Mouse (Mus musculus) olfactory bulb, adult 2 months (tissue): ENCODE measurements at regions not wholly inside any gene's neighbourhood (a gene's known extent, or its start where the extent isn't known, plus 50 kb on each side); places are given as distances from the start of the nearest gene placed in this dataset.

Experiments used
- H3K27ac ChIP-seq: fragments of 200-500 bp; 2 replicates; pipeline ENCODE4 v1.5.1; 2012; ENCODE audit warnings: low read depth, low read length; ENCODE audit not compliant: insufficient read depth
- H3K4me1 ChIP-seq: fragments of 200-500 bp; 2 replicates; pipeline ENCODE4 v1.6.1; 2012; ENCODE audit warnings: low read length; ENCODE audit not compliant: control insufficient read depth, insufficient read depth
- H3K4me3 ChIP-seq: fragments of 200-500 bp; 2 replicates; pipeline ENCODE4 v1.5.1; 2012; ENCODE audit warnings: mild to moderate bottlenecking, low read depth, low read length, moderate library complexity; ENCODE audit not compliant: insufficient read depth
- CTCF ChIP-seq: fragments of 200-500 bp; IDR thresholded peaks from 2 replicates; pipeline ENCODE4 v1.5.1; 2012; ENCODE audit warnings: low read depth, mild to moderate bottlenecking, low read length, moderate library complexity; ENCODE audit not compliant: insufficient read depth
- POLR2A ChIP-seq: fragments of 200-500 bp; IDR thresholded peaks from 2 replicates; pipeline ENCODE4 v1.6.1; 2012; ENCODE audit warnings: mild to moderate bottlenecking, low read depth, low read length, moderate library complexity; ENCODE audit not compliant: insufficient read depth
- WGBS: fragments of 180-500 bp; shearing (Covaris S2); methylation state at CpG from one replicate; pipeline ENCODE4 v1.1.7; 2018; 5-methylcytosine and 5-hydroxymethylcytosine counted together

- Histone ChIP-seq H3K4me1 (peaks cover 6% of the 10 kb centered on the region), H3K4me3 (no peak overlapping the region), H3K27ac (0 out of 2 replicates have a peak overlapping the region, but pooled peaks have one; percentile 21)
- WGBS, result 27% methylated on average over 9 of the region's 9 CpGs
- TF ChIP-seq CTCF, result no peak
- no peak for TF ChIP-seq POLR2A
Observed at GRCm38 (mm10) chr9:47422151-47422599, 107.8 kb upstream of the Cadm1 start.

- 63% methylated on average over 8 of the region's 8 CpGs for WGBS
- H3K4me1 ChIP-seq, result peaks cover 6% of the 10 kb centered on the region
- TF ChIP-seq CTCF, result no peak
- no peak for TF ChIP-seq POLR2A
- 0 out of 2 replicates have a peak overlapping the region, but pooled peaks have one; percentile 21 for H3K27ac ChIP-seq
- no peak overlapping the region for H3K4me3 ChIP-seq
Observed at GRCm38 (mm10) chr9:47422741-47423461, 107.1 kb upstream of the Cadm1 start.

GRCm38 (mm10) chr9:47423462-47423832 is 106.5 kb upstream of the Cadm1 start:
- no peak overlapping the region for H3K27ac ChIP-seq
- TF ChIP-seq CTCF (no peak), POLR2A (no peak)
- 82% methylated on average over 3 of the region's 3 CpGs for WGBS
- no peak overlapping the region for H3K4me3 ChIP-seq
- peaks cover 6% of the 10 kb centered on the region for H3K4me1 ChIP-seq

- TF ChIP-seq CTCF (no peak), POLR2A (no peak)
- 96% methylated on average over 3 of the region's 3 CpGs for WGBS
- no peak overlapping the region for H3K4me3 ChIP-seq
- H3K27ac ChIP-seq, result no peak overlapping the region
- peaks cover 6% of the 10 kb centered on the region for H3K4me1 ChIP-seq
Observed at GRCm38 (mm10) chr9:47424191-47424590, 105.8 kb upstream of the Cadm1 start.

GRCm38 (mm10) chr9:47426712-47427111 is 103.3 kb upstream of the Cadm1 start:
- peaks cover 6% of the 10 kb centered on the region for H3K4me1 ChIP-seq
- H3K4me3 ChIP-seq, result no peak overlapping the region
- TF ChIP-seq CTCF (no peak), POLR2A (no peak)
- WGBS, result 71% methylated on average over 5 of the region's 5 CpGs
- no peak overlapping the region for H3K27ac ChIP-seq

GRCm38 (mm10) chr9:47428710-47429341 is 101.1 kb upstream of the Cadm1 start:
- TF ChIP-seq POLR2A (no peak), CTCF (no peak)
- H3K4me3 ChIP-seq, result no peak overlapping the region
- H3K4me1 ChIP-seq, result no peaks in the 10 kb centered on the region
- H3K27ac ChIP-seq, result no peak overlapping the region
- WGBS, result 88% methylated on average over 8 of the region's 8 CpGs

GRCm38 (mm10) chr9:47429691-47430090 is 100.3 kb upstream of the Cadm1 start:
- TF ChIP-seq CTCF (no peak), POLR2A (no peak)
- no peak overlapping the region for H3K27ac ChIP-seq
- H3K4me3 ChIP-seq, result no peak overlapping the region
- H3K4me1 ChIP-seq, result no peaks in the 10 kb centered on the region
- WGBS, result no CpG with 5 or more reads among the region's 1 CpGs

GRCm38 (mm10) chr9:47432715-47433114 is 97.3 kb upstream of the Cadm1 start:
- Histone ChIP-seq H3K27ac (no peak overlapping the region), H3K4me3 (no peak overlapping the region), H3K4me1 (no peaks in the 10 kb centered on the region)
- 96% methylated on average over 4 of the region's 4 CpGs for WGBS
- no peak for TF ChIP-seq CTCF
- no peak for TF ChIP-seq POLR2A

GRCm38 (mm10) chr9:47433185-47433584 is 96.8 kb upstream of the Cadm1 start:
- H3K4me3 ChIP-seq, result no peak overlapping the region
- TF ChIP-seq POLR2A (no peak), CTCF (no peak)
- 73% methylated on average over 2 of the region's 2 CpGs for WGBS
- no peaks in the 10 kb centered on the region for H3K4me1 ChIP-seq
- no peak overlapping the region for H3K27ac ChIP-seq
